Mouse (Mus musculus) CD4-positive naive resting alpha-beta T cell, adult 57 days (primary cell): ENCODE measurements around the gene Pilrb1. TPM values are rescaled to one million over a fixed set of nuclear protein-coding genes. Genes with fewer than 3 reads are reported as not detected.

ENCODE experiments used
- total RNA-seq: library from RNA; stranded (reverse); gene quantifications from one replicate; pipeline ENCODE4 v1.2.4, GENCODE M21; 2023

Pilrb1 gene
- total RNA-seq, result 2.1 TPM

DNA sequence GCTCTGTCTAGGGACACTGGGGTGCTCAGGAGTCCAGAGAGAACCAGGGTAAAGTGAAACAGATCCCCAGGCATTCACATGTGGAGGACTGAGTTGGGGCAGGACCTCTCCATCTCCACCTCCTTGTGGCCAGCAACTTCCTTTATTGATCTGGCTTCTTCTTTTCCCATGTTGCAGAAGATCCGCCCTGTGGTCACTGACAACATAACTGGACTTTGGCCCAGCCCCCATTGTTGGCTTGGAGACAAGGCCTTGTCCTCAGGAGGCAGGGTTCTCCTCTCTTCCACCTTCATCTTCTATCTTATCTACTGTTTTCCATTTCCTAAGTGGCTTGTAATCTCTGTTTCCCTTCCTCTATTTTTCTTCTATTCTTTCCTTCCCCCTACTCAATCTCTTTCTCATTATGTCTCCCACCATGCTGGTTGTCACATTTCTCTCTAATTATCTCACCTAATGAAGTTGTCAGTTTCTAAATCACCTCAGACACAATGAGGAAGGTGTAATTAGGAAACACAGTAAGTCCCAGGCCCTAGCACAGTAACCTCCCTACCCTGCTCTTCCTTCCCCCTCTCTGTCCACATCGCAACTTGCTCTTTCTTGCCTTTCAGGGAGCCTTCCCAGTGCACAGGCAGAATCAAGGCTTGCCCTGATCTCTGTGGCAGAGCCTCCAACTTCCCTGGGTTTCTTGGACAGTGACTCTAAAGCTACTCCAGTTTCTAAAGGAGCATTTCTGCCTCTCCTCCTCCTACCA, at the start of gene Pilrb1:
Gene Pilrb1, minus strand, starts transcription at position 147 of the 751 bp plus-strand sequence.

DNA sequence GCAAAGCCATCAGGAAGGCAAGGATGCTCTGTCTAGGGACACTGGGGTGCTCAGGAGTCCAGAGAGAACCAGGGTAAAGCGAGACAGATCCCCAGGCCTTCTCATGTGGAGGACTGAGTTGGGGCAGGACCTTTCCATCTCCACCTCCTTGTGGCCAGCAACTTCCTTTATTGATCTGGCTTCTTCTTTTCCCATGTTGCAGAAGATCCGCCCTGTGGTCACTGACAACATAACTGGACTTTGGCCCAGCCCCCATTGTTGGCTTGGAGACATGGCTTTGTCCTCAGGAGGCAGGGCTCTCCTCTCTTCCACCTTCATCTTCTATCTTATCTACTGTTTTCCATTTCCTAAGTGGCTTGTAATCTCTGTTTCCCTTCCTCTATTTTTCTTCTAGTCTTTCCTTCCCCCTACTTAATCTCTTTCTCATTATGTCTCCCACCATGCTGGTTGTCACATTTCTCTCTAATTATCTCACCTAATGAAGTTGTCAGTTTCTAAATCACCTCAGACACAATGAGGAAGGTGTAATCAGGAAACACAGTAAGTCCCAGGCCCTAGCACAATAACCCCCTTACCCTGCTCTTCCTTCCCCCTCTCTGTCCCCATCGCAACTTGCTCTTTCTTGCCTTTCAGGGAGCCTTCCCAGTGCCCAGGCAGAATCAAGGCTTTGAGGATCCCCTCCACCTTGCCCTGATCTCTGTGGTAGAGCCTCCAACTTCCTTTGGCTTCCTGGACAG, 13.9 kb upstream of the Pilrb1 start, which contains the start of gene Pilrb2:
Gene Pilrb2, minus strand, starts transcription at position 172 of the 737 bp plus-strand sequence.

DNA sequence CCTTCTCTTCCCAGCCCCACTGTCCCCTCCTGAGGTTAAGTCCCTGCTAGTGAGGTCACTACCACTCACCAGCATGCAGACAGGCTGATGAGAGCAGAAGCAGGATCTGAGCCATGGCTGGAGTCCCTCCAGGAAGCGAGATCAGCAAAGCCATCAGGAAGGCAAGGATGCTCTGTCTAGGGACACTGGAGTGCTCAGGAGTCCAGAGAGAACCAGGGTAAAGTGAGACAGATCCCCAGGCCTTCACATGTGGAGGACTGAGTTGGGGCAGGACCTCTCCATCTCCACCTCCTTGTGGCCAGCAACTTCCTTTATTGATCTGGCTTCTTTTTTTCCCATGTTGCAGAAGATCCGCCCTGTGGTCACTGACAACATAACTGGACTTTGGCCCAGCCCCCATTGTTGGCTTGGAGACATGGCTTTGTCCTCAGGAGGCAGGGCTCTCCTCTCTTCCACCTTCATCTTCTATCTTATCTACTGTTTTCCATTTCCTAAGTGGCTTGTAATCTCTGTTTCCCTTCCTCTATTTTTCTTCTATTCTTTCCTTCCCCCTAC, 21.9 kb downstream of the Pilrb1 start, which contains the start of gene Pilra:
Gene Pilra, minus strand, starts transcription at position 316 of the 555 bp plus-strand sequence.

Other genes with a start within 250 kb of the Pilrb1 start
- 1.8 TPM for gene Pcolce, start 244.3 kb downstream of the Pilrb1 start, total RNA-seq
- 0.53 TPM for gene Fbxo24, start 229.1 kb downstream of the Pilrb1 start, total RNA-seq
- 208 TPM for gene Lrch4, start 229.0 kb downstream of the Pilrb1 start, total RNA-seq
- 63.8 TPM for gene Gm20605, start 228.9 kb downstream of the Pilrb1 start, total RNA-seq
- 111 TPM for gene Sap25, start 216.8 kb downstream of the Pilrb1 start, total RNA-seq
- not detected for gene Irs3, start 212.4 kb downstream of the Pilrb1 start, total RNA-seq
- gene Agfg2, start 173.4 kb downstream of the Pilrb1 start, total RNA-seq, result 33.8 TPM
- 1.7 TPM for gene Nyap1, start 116.5 kb downstream of the Pilrb1 start, total RNA-seq
- 231 TPM for gene Tsc22d4, start 112.4 kb downstream of the Pilrb1 start, total RNA-seq
- gene Ppp1r35, start 79.3 kb downstream of the Pilrb1 start, total RNA-seq, result 23.3 TPM
- 168 TPM for gene Mepce, start 70.5 kb downstream of the Pilrb1 start, total RNA-seq
- 15.1 TPM for gene Zcwpw1, start 70.3 kb downstream of the Pilrb1 start, total RNA-seq
- 5.1 TPM for gene Pilra, start 21.8 kb downstream of the Pilrb1 start, total RNA-seq
- gene Pilrb2, start 13.7 kb upstream of the Pilrb1 start, total RNA-seq, result 1.7 TPM
- not detected for gene Cyp3a13, start 63.5 kb upstream of the Pilrb1 start, total RNA-seq
- gene Gjc3, start 105.0 kb upstream of the Pilrb1 start, total RNA-seq, result not detected
- not detected for gene Azgp1, start 123.4 kb upstream of the Pilrb1 start, total RNA-seq
- not detected for gene Smok3a, start 163.2 kb upstream of the Pilrb1 start, total RNA-seq
- not detected for gene Smok3b, start 163.3 kb upstream of the Pilrb1 start, total RNA-seq
- gene Smok3c, start 195.1 kb upstream of the Pilrb1 start, total RNA-seq, result not detected
- 25.9 TPM for gene Zkscan1, start 227.0 kb upstream of the Pilrb1 start, total RNA-seq